Mouse (Mus musculus) MEL (cell line): ENCODE data around the gene Gfod1.

ENCODE experiments used
- BHLHE40 ChIP-seq: IDR thresholded peaks from 2 replicates; pipeline ENCODE4 v1.6.1; 2012; ENCODE audit warnings: low read depth, mild to moderate bottlenecking, inconsistent platforms, low read length, improper control_type of control experiment, borderline replicate concordance
- HCFC1 ChIP-seq: IDR thresholded peaks from 2 replicates; pipeline ENCODE4 v1.6.1; 2012; ENCODE audit warnings: low read depth, mild to moderate bottlenecking, inconsistent platforms, low read length, improper control_type of control experiment, moderate library complexity
- MAX ChIP-seq: IDR thresholded peaks from 2 replicates; pipeline ENCODE4 v1.6.1; 2011; ENCODE audit warnings: low read length, improper control_type of control experiment
- MEF2A ChIP-seq: IDR thresholded peaks from 2 replicates; pipeline ENCODE4 v1.6.1; 2014; ENCODE audit warnings: low read depth, mild to moderate bottlenecking, inconsistent platforms, low read length, improper control_type of control experiment; ENCODE audit not compliant: poor library complexity, insufficient replicate concordance, severe bottlenecking; ENCODE audit errors: extremely low read depth
- POLR2A ChIP-seq, 2 experiments: IDR thresholded peaks; 2 replicates each; pipeline ENCODE4 v1.6.1; 2011 to 2012; ENCODE audit warnings: low read length in 2 of 2, mild to moderate bottlenecking in 2 of 2, control low read depth in 1 of 2, improper control_type of control experiment in 1 of 2, low read depth in 1 of 2, moderate library complexity in 1 of 2; ENCODE audit not compliant: control insufficient read depth in 1 of 2, insufficient read depth in 1 of 2, poor library complexity in 1 of 2
- RCOR1 ChIP-seq: IDR thresholded peaks from 2 replicates; pipeline ENCODE4 v1.6.1; 2012; ENCODE audit warnings: low read depth, mild to moderate bottlenecking, inconsistent platforms, low read length, improper control_type of control experiment
- SIN3A ChIP-seq: IDR thresholded peaks from 2 replicates; pipeline ENCODE4 v1.6.1; 2012; ENCODE audit warnings: low read length, improper control_type of control experiment, inconsistent platforms
- SMC3 ChIP-seq: IDR thresholded peaks from 2 replicates; pipeline ENCODE4 v1.6.1; 2011; ENCODE audit warnings: low read depth, low read length, improper control_type of control experiment
- UBTF ChIP-seq: IDR thresholded peaks from 2 replicates; pipeline ENCODE4 v1.6.1; 2012; ENCODE audit warnings: low read depth, mild to moderate bottlenecking, inconsistent platforms, low read length, improper control_type of control experiment, moderate library complexity, borderline replicate concordance; ENCODE audit not compliant: insufficient read depth
- ZMIZ1 ChIP-seq: IDR thresholded peaks from 2 replicates; pipeline ENCODE4 v1.6.1; 2012; ENCODE audit warnings: low read depth, mild to moderate bottlenecking, inconsistent platforms, low read length, improper control_type of control experiment, moderate library complexity

DNA sequence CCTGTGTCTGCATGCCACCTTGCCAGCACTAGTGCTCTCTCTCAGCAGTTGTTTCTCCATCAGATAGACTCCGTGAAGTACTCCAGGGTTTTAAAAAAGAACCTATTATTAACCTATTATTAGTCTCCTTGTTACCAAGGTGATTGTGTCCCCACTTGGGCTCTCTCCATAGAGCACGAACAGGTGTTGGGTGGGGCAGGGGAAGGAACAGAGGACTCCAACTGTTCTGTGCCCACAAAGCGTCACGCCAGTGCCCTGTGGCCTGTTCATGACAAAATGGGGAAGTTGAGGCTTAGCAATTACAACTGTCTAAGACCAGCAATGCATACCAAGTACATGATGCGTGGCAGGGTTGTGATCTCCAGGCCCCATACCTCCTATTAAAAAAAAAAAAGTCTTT lies 94.4 kb downstream of the Gfod1 start:
- TF ChIP-seq HCFC1 (no peak), SIN3A (no peak), POLR2A (IDR thresholded peaks at IDR 0.05; ENCODE audit: control insufficient read depth in 1 of 2, insufficient read depth in 1 of 2, low read depth in 1 of 2, low read length in 2 of 2, poor library complexity in 1 of 2) (no peak), MEF2A (no peak), RCOR1 (peak; percentile 44; the same call in 1 of the 2 replicates), ZMIZ1 (no peak), UBTF (no peak), BHLHE40 (no peak), SMC3 (no peak), MAX (no peak; the same call in 1 of the 2 replicates)
